Mouse (Mus musculus) lung, postnatal 36 days (tissue): Measurements from ENCODE around the gene Hoxd1.

Experiments used
- DNase-seq: peaks from one replicate; pipeline ENCODE4 v3.0.0; 2022; ENCODE audit warnings: mixed read lengths

Gene Hoxd1

GRCm38 (mm10) chr2:74733317-74733661 lies 29.5 kb upstream of the Hoxd1 start:
- no peak for DNase-seq

- DNase-seq = no peak
Observed at GRCm38 (mm10) chr2:74733765-74734164, 29.0 kb upstream of the Hoxd1 start.

GRCm38 (mm10) chr2:74734451-74734850 lies 28.3 kb upstream of the Hoxd1 start:
- DNase-seq = no peak

GRCm38 (mm10) chr2:74734996-74735811 lies 27.6 kb upstream of the Hoxd1 start:
- DNase-seq = no peak

GRCm38 (mm10) chr2:74735851-74736687 lies 26.7 kb upstream of the Hoxd1 start:
- no peak for DNase-seq

- no peak for DNase-seq
Observed at GRCm38 (mm10) chr2:74736688-74737577, 25.8 kb upstream of the Hoxd1 start.

- no peak for DNase-seq
Observed at GRCm38 (mm10) chr2:74737578-74738070, 25.2 kb upstream of the Hoxd1 start.

- no peak for DNase-seq
Observed at GRCm38 (mm10) chr2:74738623-74739475, 23.9 kb upstream of the Hoxd1 start.

GRCm38 (mm10) chr2:74739476-74739800 lies 23.3 kb upstream of the Hoxd1 start:
- DNase-seq = no peak

GRCm38 (mm10) chr2:74739869-74740268 lies 22.9 kb upstream of the Hoxd1 start:
- DNase-seq = no peak

GRCm38 (mm10) chr2:74740311-74741091 lies 22.3 kb upstream of the Hoxd1 start:
- no peak for DNase-seq

GRCm38 (mm10) chr2:74741252-74741978 lies 21.4 kb upstream of the Hoxd1 start:
- DNase-seq = no peak

GRCm38 (mm10) chr2:74741979-74742277 lies 20.9 kb upstream of the Hoxd1 start:
- no peak for DNase-seq

- no peak for DNase-seq
Observed at GRCm38 (mm10) chr2:74745540-74746297, 17.1 kb upstream of the Hoxd1 start.

- no peak for DNase-seq
Observed at GRCm38 (mm10) chr2:74746298-74746921, 16.4 kb upstream of the Hoxd1 start.

GRCm38 (mm10) chr2:74747006-74747405 lies 15.8 kb upstream of the Hoxd1 start:
- no peak for DNase-seq

- DNase-seq = no peak
Observed at GRCm38 (mm10) chr2:74747661-74748141, 15.1 kb upstream of the Hoxd1 start.

- DNase-seq = no peak
Observed at GRCm38 (mm10) chr2:74748436-74748995, 14.3 kb upstream of the Hoxd1 start.
